Mouse (Mus musculus): ENCODE results near the gene Setdb1.
"Not testable (repeated sequence)": the region's sequence is repeated elsewhere in the genome, so short reads cannot be mapped to it uniquely, and the experiment has no call there.

The Setdb1 gene

DNA sequence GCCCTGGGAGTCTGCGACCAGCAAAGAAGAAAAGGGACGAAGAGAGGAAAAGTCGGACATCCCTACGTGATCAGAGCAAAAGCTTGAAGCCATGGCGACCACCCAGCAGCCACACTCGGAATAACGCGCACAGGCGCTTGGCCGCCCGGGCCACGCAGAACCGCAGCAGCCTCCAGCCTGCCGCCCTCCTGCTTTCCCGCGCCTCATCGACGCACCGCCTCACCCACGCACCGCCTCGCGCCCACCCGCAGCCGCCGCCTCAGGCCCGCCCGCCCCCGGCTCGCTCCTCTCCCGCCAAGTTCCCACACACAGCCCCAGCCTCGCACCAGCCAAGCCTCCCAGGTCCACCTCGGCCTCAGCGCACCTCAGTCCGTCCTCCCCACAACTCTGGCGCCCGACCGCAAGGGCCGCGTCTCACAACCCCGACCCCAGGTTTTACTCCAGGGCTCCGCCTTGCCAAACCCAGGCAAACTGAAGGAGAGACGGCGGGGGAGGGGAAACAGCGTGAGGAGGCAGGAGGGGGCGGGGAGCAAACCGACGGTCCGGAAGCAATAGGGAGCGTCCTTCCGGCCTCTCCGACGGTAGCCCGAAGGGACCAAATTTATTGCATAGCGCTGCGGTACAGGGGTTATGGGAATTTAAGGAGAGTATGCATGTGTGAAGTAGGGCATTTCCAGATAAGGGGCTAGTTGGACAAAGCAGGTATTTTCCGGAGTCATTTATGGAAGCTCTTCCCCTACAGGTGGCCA is at the start of gene Setdb1:
Gene Setdb1, minus strand, starts transcription at position 502 of the 749 bp plus-strand sequence.
- DNase-seq (ENCODE audit: inconsistent age in 2 of 2, low spot score in 1 of 2), result peak; percentile 93 to 98

GRCm38 (mm10) chr3:95402741-95403140 is 45.7 kb upstream of the Setdb1 start, which contains the start of gene 4930558C23Rik:
TSS of gene 4930558C23Rik (minus strand) at chr3:95402841.
- DNase-seq (ENCODE audit: inconsistent age in 2 of 2, low spot score in 1 of 2), result no peak

DNA sequence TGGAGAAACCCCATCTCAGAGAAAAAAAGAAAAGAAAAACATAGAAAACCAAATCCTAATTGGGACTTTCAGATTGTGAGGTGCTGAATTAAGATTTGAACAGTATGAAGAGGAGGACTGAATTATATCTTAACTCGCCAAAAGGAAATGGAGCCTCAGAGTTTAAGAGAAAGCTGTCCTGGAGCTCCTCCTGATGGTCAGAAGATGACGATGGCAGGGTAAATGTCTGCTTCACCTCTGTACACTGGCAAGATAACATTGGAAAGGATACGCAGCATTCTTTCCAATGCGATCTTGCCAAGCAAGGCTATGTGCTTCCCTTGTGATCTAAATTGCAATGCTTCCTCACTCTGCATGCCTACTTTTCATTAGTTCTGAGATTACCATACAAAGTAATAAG is 37.4 kb upstream of the Setdb1 start:
- peak; percentile 20 to 58 for DNase-seq (ENCODE audit: inconsistent age in 2 of 2, low spot score in 1 of 2)

GRCm38 (mm10) chr3:95385401-95386075 is 28.5 kb upstream of the Setdb1 start:
- no peak for DNase-seq (ENCODE audit: inconsistent age in 2 of 2, low spot score in 1 of 2)

DNA sequence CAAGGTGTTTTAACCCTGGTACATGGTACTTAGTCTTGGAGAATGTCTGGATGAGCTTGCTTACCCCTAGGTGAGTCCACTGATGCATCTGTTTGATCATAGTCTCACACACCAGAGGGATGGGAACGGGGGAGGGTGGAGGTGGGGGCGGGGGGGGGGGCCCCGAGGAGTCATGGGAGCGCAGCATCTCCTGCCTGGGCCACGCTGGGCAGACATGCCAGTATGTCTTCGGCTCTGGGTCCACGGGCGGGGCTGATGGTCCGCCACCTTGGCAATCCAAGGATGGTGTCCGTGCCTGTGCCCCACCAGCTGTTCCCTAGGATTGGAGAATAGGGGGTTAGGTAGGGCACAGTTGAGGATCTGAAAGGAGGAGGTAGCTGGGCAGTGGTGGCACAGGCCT is 16.2 kb upstream of the Setdb1 start:
- DNase-seq (ENCODE audit: inconsistent age in 2 of 2, low spot score in 1 of 2), result no peak

GRCm38 (mm10) chr3:95370101-95370500 is 13.1 kb upstream of the Setdb1 start:
- DNase-seq (ENCODE audit: inconsistent age in 2 of 2, low spot score in 1 of 2), result no peak

DNA sequence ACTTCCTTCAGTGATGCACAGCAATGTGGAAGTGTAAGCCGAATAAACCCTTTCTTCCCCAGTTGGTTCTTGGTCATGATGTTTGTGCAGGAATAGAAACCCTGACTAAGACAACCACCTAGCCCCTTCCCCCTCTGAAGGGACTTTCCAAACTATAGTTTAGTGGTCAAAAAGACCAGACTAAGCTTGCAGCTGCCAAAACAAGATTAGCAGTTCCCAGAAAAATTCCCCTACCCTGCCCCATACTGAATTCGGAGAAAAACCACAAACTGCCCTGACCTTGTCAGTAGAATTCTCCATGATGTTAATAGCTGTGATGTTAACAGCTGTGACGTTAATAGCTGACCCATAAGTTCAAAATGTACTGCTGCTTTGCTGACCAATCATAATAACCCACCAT is 3.3 kb upstream of the Setdb1 start:
- not testable (repeated sequence) for DNase-seq (ENCODE audit: inconsistent age in 2 of 2, low spot score in 1 of 2)

DNA sequence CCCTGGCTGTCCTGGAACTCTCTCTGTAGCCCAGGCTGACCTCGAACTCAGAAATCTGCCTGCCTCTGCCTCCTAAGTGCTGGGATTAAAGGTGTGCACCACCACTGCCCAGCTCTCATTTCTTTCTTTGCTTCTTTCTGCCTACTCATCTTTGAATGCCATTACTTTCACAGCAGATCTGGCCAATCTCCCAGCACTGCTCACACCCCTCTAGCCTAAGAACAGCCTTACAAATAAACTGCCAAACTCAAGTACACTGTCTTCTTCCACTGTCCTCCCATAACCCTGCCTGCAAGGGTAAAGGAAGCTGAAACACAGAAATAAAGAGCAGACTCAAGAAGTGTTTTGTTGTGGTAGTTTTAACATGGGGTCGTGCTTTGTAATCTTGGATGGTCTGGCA is 744 bp upstream of the Setdb1 start:
- DNase-seq (ENCODE audit: inconsistent age in 2 of 2, low spot score in 1 of 2), result peak in 1 of 2 experiments; percentile 26

DNA sequence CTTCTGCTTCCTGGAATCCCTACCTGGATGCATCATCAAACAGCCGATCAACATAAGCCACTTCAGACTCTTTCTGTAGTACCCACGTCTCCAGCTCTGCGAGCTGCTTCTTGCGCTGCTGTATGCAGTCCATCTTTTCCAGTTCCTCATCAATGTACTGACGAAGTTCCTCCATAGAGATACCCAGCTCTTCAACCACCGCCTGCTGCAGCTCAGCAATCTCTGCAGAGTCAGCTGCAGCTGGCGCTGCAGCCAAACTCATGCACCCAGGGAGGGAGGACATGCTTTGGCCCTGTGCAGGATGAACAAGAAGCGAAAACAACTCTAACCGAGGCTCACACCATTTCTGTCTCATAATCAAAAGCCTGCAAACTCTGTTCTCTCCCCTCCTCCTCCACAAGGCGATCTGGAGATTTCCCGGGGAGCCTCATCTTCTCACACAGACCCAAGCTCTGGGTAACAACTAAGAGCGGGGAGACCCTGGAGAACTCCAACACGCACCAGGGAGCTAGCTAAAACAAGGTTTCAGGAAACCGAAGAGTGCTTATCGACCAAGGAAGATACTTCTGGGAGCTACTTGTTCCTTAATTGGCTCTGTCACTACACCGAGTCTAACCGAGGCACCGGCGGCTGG is 974 bp downstream of the Setdb1 start:
- peak in 1 of 2 experiments; percentile 55 for DNase-seq (ENCODE audit: inconsistent age in 2 of 2, low spot score in 1 of 2)

GRCm38 (mm10) chr3:95349491-95349890 is 7.5 kb downstream of the Setdb1 start:
- peak in 1 of 2 experiments; percentile 70 for DNase-seq (ENCODE audit: inconsistent age in 2 of 2, low spot score in 1 of 2)

DNA sequence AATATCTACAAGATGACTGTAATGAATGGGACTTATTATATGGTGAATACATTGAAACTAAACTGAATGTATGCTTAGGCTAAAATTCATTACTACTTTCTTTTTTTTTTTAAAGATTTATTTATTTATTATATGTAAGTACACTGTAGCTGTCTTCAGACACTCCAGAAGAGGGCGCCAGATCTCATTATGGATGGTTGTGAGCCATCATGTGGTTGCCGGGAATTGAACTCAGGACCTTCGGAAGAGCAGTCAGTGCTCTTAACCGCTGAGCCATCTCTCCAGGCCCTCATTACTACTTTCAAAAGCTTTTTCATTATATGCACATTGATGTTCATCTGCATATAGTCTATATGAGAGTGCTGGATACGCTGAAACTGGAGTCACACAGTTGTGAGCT is 8.7 kb downstream of the Setdb1 start:
- not testable (repeated sequence) for DNase-seq (ENCODE audit: inconsistent age in 2 of 2, low spot score in 1 of 2)

DNA sequence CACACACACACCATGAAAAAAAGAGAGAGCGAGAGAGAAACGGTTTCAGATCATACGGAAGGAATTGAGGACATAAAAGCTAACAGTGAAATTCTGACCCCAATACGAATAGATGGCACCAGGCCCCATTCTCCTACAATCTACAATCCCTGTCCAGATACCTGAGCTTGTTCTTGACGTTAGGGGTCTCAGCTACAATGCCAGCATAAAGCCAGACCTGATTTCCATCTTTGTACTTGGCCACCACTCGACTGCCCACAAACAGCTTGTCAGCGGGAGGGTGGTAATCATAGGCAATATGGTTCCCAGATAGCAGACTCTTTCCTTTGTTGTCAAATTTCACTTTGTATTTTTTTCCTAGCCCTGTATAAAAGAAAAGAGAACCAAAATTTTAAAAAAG is 10.5 kb downstream of the Setdb1 start:
- DNase-seq (ENCODE audit: inconsistent age in 2 of 2, low spot score in 1 of 2), result no peak

DNA sequence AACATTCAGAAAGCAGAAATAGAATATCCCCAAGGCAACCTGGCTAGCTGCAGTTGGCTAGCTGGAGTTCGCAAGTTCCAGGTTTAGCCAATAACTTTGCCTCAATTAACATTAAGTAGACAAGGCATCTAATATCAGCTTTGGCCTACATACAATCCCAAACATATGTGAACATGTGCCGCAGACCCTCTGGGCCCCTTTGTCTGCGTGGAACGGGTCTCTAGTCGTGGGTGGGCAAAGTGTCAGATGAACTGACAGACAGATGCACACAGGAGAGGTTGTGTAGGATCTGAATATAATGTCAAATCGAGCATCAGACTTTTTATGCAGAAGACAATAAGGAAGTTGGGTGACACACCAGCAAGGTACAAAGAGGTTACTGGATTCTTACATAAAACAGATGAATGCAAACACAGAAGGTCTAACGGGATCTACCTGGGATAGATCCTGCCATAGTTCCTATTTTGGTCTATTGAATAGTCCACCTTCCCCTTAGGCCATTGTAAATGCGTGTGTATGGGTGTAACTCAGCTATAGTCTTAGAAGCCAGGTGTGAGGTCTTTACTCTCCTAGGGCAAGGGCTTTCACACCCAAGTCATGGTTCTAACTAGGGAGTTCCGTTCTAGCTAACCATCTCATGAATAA is 13.5 kb downstream of the Setdb1 start:
- DNase-seq (ENCODE audit: inconsistent age in 2 of 2, low spot score in 1 of 2), result not testable (repeated sequence)

DNA sequence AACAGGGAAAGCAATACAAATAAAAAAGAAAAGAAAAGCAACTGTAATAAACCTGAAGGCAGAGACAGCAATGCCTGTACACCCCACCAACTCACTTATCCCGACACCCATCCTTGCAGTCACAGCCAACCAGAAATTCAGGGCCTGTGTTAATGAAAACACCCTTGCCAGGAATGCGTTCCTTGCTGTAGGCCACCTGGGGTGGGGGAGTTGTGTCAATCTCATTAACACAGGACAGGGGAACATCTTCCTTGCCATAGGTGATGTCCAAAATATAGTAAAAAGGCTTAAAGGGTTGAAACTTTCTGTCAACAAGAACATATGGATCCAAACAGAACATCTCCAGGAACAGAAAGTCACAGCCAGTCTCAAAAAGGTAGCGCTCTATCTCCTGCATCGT is 18.8 kb downstream of the Setdb1 start:
- DNase-seq (ENCODE audit: inconsistent age in 2 of 2, low spot score in 1 of 2), result no peak

- DNase-seq (ENCODE audit: inconsistent age in 2 of 2, low spot score in 1 of 2), result no peak
Measured at GRCm38 (mm10) chr3:95337345-95337744, 19.7 kb downstream of the Setdb1 start.

GRCm38 (mm10) chr3:95331528-95331927 is 25.5 kb downstream of the Setdb1 start:
- DNase-seq (ENCODE audit: inconsistent age in 2 of 2, low spot score in 1 of 2), result no peak

DNA sequence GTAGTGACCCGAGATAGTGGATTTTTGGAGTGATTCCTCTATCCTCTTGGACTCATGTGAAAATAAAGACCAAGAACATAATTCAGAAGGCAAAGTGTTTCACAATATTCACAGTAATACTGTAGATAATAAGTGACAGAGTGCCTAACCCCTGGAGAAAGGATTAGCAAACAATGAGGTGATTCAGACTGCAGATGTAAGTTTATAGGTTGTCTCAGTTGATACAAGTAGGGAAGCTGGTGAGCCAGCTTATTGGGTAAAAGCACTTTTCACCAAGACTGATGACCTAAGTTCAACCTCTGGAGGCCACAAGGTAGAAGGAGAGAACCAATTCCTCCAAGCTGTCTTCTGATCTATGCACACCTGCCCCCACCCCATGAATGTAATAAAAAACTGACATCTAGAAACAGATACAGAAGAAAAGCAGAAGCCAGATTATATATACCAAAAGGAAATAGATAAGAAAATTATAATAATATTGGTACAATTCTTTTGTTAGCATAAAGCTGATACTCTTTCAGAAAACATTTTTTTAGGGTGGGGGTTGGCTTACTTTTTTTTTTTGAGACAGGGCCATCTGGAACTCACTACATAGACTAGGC is 28.1 kb downstream of the Setdb1 start:
- DNase-seq (ENCODE audit: inconsistent age in 2 of 2, low spot score in 1 of 2), result no peak

GRCm38 (mm10) chr3:95324454-95325144 is 32.4 kb downstream of the Setdb1 start:
- DNase-seq (ENCODE audit: inconsistent age in 2 of 2, low spot score in 1 of 2), result peak in 1 of 2 experiments; percentile 45

- DNase-seq (ENCODE audit: inconsistent age in 2 of 2, low spot score in 1 of 2), result no peak
Measured at GRCm38 (mm10) chr3:95323429-95323828, 33.6 kb downstream of the Setdb1 start.
